Mouse (Mus musculus) midbrain, embryonic 14.5 days (tissue): ENCODE data around the gene Gm17651. TPM values are rescaled to one million over a fixed set of nuclear protein-coding genes. Genes with fewer than 3 reads are reported as not detected.

Experiments used
- ATAC-seq: fragments of 200-750 bp; cut with Nextera tagmentation; 2 replicates; pipeline ENCODE4 v1.8.0; 2017; ENCODE audit warnings: moderate number of reproducible peaks, moderate library complexity; ENCODE audit not compliant: low FRiP score, low TSS enrichment
- DNase-seq: peaks from one replicate; pipeline ENCODE4 v3.0.0-alpha.2; 2015
- H3K27ac ChIP-seq: fragments of 300-500 bp; sonication (generic); replicated peaks from 2 replicates; pipeline ENCODE4 v1.5.1; 2014; ENCODE audit warnings: mild to moderate bottlenecking, low read depth, low read length, moderate library complexity
- H3K27me3 ChIP-seq: fragments of 300-500 bp; sonication (generic); 2 replicates; pipeline ENCODE4 v1.6.1; 2014; ENCODE audit warnings: low read length, control low read depth, mixed read lengths; ENCODE audit not compliant: control insufficient read depth, insufficient read depth
- H3K36me3 ChIP-seq: fragments of 300-500 bp; sonication (generic); 2 replicates; pipeline ENCODE4 v1.6.1; 2014; ENCODE audit warnings: low read length, control low read depth; ENCODE audit not compliant: control insufficient read depth, insufficient read depth
- H3K4me1 ChIP-seq: fragments of 300-500 bp; sonication (generic); 2 replicates; pipeline ENCODE4 v1.6.1; 2014; ENCODE audit warnings: mild to moderate bottlenecking, antibody characterized with exemption, low read length, control low read depth; ENCODE audit not compliant: control insufficient read depth, insufficient read depth
- H3K4me2 ChIP-seq: fragments of 300-500 bp; sonication (generic); 2 replicates; pipeline ENCODE4 v1.6.1; 2014; ENCODE audit warnings: mild to moderate bottlenecking, low read length, moderate library complexity
- H3K4me3 ChIP-seq: fragments of 300-500 bp; sonication (generic); replicated peaks from 2 replicates; pipeline ENCODE4 v1.5.1; 2014; ENCODE audit warnings: low read depth, low read length
- H3K9ac ChIP-seq: fragments of 300-500 bp; sonication (generic); replicated peaks from 2 replicates; pipeline ENCODE4 v1.6.1; 2014; ENCODE audit warnings: mild to moderate bottlenecking, low read length, moderate library complexity
- H3K9me3 ChIP-seq: fragments of 300-500 bp; sonication (generic); 2 replicates; pipeline ENCODE4 v1.6.1; 2016; ENCODE audit warnings: low read length, control low read depth, mixed read lengths; ENCODE audit not compliant: control insufficient read depth
- WGBS: fragments of 180-500 bp; shearing (Covaris S2); extraction: QIAGEN DNeasy Blood & Tissue Kit; methylation state at CpG from one replicate; pipeline ENCODE4 v1.1.7; 2014; 5-methylcytosine and 5-hydroxymethylcytosine counted together
- polyA plus RNA-seq: library from polyadenylated mRNA; unstranded; fragments of >200 nt; fragmentation: Nextera tagmentation; extraction: Ambion mirVana; gene quantifications from 2 replicates; pipeline ENCODE4 v1.2.1, GENCODE M21; 2014

The Gm17651 gene
- polyA plus RNA-seq, 1 experiment from 2014 or later, result not detected

DNA sequence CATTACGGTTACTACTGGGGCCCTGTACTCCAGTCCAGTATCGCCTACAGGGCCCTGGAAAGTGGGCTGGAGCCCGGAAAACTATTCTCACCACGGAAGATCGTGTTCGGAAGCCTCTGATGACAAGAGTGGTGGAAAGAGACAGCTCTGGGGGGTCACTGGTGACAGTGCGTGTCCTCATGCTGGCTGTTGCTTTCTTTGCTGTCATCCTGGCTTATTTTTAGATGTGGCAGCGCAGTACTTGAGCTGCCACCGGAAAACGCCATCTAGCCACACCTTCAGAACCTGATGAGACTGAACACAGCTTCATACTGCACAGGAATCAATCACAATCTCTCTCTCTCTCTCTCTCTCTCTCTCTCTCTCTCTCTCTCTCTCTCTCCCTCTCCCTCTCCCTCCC is 22.9 kb downstream of the Gm17651 start:
- H3K36me3 ChIP-seq, result no peaks in the 10 kb centered on the region
- no peak overlapping the region for H3K27ac ChIP-seq
- H3K9ac ChIP-seq, result no peak overlapping the region
- no peaks in the 10 kb centered on the region for H3K4me1 ChIP-seq
- H3K4me3 ChIP-seq, result no peak overlapping the region
- no peak for ATAC-seq
- H3K9me3 ChIP-seq, result no peaks in the 10 kb centered on the region
- no peak overlapping the region for H3K4me2 ChIP-seq
- WGBS, result 89% methylated on average over 10 of the region's 10 CpGs
- no peaks in the 10 kb centered on the region for H3K27me3 ChIP-seq
- DNase-seq, result no peak

- no peaks in the 10 kb centered on the region for H3K9me3 ChIP-seq
- ATAC-seq (no peak), DNase-seq (no peak)
- no peak overlapping the region for H3K4me2 ChIP-seq
- no peak overlapping the region for H3K27ac ChIP-seq
- H3K27me3 ChIP-seq, result no peaks in the 10 kb centered on the region
- no peak overlapping the region for H3K9ac ChIP-seq
- 81% methylated on average over 6 of the region's 6 CpGs for WGBS
- no peaks in the 10 kb centered on the region for H3K4me1 ChIP-seq
- H3K36me3 ChIP-seq, result no peaks in the 10 kb centered on the region
- H3K4me3 ChIP-seq, result no peak overlapping the region
Measured at GRCm38 (mm10) chr3:97649469-97649868, 25.0 kb downstream of the Gm17651 start.

DNA sequence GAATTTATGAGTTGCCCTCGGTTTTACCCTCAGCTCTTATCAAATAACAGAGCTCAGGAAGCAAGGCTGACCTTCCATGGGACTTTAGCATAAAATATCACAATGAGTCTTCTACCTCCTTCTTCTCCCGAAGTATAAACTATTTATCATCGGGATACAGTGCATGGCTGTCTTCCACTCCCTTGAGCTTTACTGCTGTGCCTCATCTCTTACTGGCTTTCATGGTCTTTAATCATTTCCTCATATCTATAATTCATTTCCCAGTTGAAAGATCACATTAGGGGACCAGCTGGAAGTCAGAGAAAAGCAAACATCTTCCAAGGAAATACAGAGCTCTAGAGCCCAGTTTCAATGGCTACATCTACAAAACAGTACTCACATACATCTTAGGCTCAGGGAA is 25.5 kb downstream of the Gm17651 start:
- H3K36me3 ChIP-seq, result no peaks in the 10 kb centered on the region

GRCm38 (mm10) chr3:97648518-97648917 is 26.0 kb downstream of the Gm17651 start:
- 33% methylated on average over 1 of the region's 1 CpGs for WGBS
- no peak overlapping the region for H3K4me2 ChIP-seq
- no peak overlapping the region for H3K9ac ChIP-seq
- H3K9me3 ChIP-seq, result no peaks in the 10 kb centered on the region
- DNase-seq (no peak), ATAC-seq (no peak)
- no peak overlapping the region for H3K27ac ChIP-seq
- no peaks in the 10 kb centered on the region for H3K4me1 ChIP-seq
- H3K36me3 ChIP-seq, result no peaks in the 10 kb centered on the region
- H3K4me3 ChIP-seq, result no peak overlapping the region
- no peaks in the 10 kb centered on the region for H3K27me3 ChIP-seq

More for the DNA sequence above, 25.5 kb downstream of the Gm17651 start:
- Histone ChIP-seq H3K4me1 (no peaks in the 10 kb centered on the region), H3K9ac (no peak overlapping the region), H3K4me3 (no peak overlapping the region), H3K9me3 (no peaks in the 10 kb centered on the region), H3K27ac (no peak overlapping the region), H3K4me2 (no peak overlapping the region), H3K27me3 (no peaks in the 10 kb centered on the region)
- DNase-seq (no peak), ATAC-seq (no peak)
- WGBS, result 77% methylated on average over 3 of the region's 3 CpGs

GRCm38 (mm10) chr3:97642001-97642400 is 32.5 kb downstream of the Gm17651 start:
- H3K4me3 ChIP-seq, result no peak overlapping the region
- ATAC-seq (no peak), DNase-seq (no peak)
- no peaks in the 10 kb centered on the region for H3K9me3 ChIP-seq
- no peaks in the 10 kb centered on the region for H3K36me3 ChIP-seq
- no peak overlapping the region for H3K9ac ChIP-seq
- no peak overlapping the region for H3K4me2 ChIP-seq
- no peaks in the 10 kb centered on the region for H3K4me1 ChIP-seq
- WGBS, result 86% methylated on average over 9 of the region's 9 CpGs
- no peak overlapping the region for H3K27ac ChIP-seq
- no peaks in the 10 kb centered on the region for H3K27me3 ChIP-seq

GRCm38 (mm10) chr3:97641396-97641795 is 33.1 kb downstream of the Gm17651 start:
- WGBS, result 86% methylated on average over 4 of the region's 4 CpGs
- Histone ChIP-seq H3K4me2 (no peak overlapping the region), H3K9ac (no peak overlapping the region), H3K4me1 (no peaks in the 10 kb centered on the region), H3K4me3 (no peak overlapping the region), H3K27me3 (no peaks in the 10 kb centered on the region), H3K36me3 (no peaks in the 10 kb centered on the region), H3K9me3 (no peaks in the 10 kb centered on the region), H3K27ac (no peak overlapping the region)
- DNase-seq, result no peak
- no peak for ATAC-seq

DNA sequence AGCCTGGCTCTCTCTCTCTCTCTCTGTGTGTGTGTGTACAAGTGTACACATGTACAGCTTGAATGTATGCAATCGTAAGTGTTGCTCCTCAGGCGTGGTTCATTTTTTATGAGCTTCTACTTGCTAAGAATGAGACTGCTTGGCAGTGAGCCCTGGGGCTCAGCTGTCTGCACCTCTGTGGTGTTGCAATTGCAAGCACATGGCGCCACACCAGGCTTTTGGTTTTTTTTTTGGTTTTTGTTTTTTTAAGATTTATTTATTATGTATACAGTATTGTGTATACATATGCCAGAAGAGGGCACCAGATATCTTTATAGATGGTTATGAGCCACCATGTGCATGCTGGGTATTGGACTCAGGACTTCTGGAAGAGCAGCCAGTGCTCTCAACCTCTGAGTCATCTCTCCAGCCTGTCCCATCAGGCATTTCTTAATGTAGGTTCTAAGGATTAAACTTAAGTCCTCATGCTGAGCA is 40.2 kb downstream of the Gm17651 start:
- Histone ChIP-seq H3K9me3 (no peaks in the 10 kb centered on the region), H3K27me3 (no peaks in the 10 kb centered on the region), H3K9ac (no peak overlapping the region), H3K27ac (no peak overlapping the region), H3K4me1 (no peaks in the 10 kb centered on the region), H3K36me3 (no peaks in the 10 kb centered on the region), H3K4me2 (no peak overlapping the region), H3K4me3 (no peak overlapping the region)
- WGBS, result 83% methylated on average over 3 of the region's 3 CpGs
- DNase-seq, result peak; percentile 12
- no peak for ATAC-seq

- no peaks in the 10 kb centered on the region for H3K9me3 ChIP-seq
- H3K4me3 ChIP-seq, result no peak overlapping the region
- H3K9ac ChIP-seq, result no peak overlapping the region
- WGBS, result 84% methylated on average over 4 of the region's 4 CpGs
- H3K36me3 ChIP-seq, result no peaks in the 10 kb centered on the region
- H3K4me1 ChIP-seq, result no peaks in the 10 kb centered on the region
- DNase-seq, result no peak
- no peak for ATAC-seq
- H3K27ac ChIP-seq, result no peak overlapping the region
- no peaks in the 10 kb centered on the region for H3K27me3 ChIP-seq
- no peak overlapping the region for H3K4me2 ChIP-seq
Measured at GRCm38 (mm10) chr3:97633456-97633855, 41.0 kb downstream of the Gm17651 start.

DNA sequence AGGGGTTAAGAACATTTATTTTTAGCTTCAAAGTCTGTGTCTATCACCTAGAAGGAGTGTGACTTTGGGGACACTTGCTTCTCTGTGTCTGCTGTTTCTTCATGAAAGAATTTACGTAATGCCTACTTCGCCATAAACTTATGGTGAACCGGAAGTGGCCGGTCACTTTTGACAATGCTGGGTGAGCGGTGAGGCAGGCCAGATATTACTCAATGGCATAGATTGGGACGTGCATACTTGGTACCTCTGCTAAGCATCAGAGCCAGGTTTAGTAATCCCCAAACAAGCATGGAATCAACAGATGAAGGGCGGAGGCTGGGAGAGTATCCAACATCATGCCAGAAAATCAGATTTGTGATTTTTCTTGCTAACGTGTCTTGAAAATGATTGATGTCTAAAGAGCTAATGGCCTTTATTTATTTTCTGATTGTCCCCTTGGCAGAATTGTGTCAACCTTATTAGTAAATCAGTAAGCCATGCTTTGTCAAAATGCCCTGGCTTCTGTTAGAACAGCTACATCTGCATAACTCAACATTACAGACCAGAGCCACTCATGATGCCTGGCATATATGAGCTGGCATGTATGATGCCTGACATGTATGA is 43.1 kb downstream of the Gm17651 start:
- DNase-seq, result no peak
- no peak overlapping the region for H3K4me3 ChIP-seq
- 91% methylated on average over 8 of the region's 8 CpGs for WGBS

More for the DNA sequence above, 43.1 kb downstream of the Gm17651 start:
- no peaks in the 10 kb centered on the region for H3K36me3 ChIP-seq
- H3K27ac ChIP-seq, result no peak overlapping the region
- H3K4me1 ChIP-seq, result no peaks in the 10 kb centered on the region
- no peaks in the 10 kb centered on the region for H3K9me3 ChIP-seq
- H3K4me2 ChIP-seq, result no peak overlapping the region
- no peak for ATAC-seq
- no peaks in the 10 kb centered on the region for H3K27me3 ChIP-seq
- H3K9ac ChIP-seq, result no peak overlapping the region
